Mouse (Mus musculus) thymus, adult 2 months (tissue): ENCODE results near the gene Ruvbl2. TPM values are rescaled to one million over a fixed set of nuclear protein-coding genes. Genes with fewer than 3 reads are reported as not detected.
A peak's percentile ranks its signal among the peaks of the same experiment; 100 is the strongest.
"Not testable (repeated sequence)": the region's sequence is repeated elsewhere in the genome, so short reads cannot be mapped to it uniquely, and the experiment has no call there.

Experiments used
- DNase-seq: peaks from one replicate; pipeline ENCODE4 v3.0.0; 2021
- H3K27ac ChIP-seq: fragments of 200-500 bp; 2 replicates; pipeline ENCODE4 v1.5.1; 2012; ENCODE audit warnings: low read length, control low read depth; ENCODE audit not compliant: control insufficient read depth, insufficient read depth
- H3K27me3 ChIP-seq: fragments of 200-500 bp; 2 replicates; pipeline ENCODE4 v1.6.1; 2012; ENCODE audit warnings: mild to moderate bottlenecking, low read length, moderate library complexity, mixed read lengths; ENCODE audit not compliant: control insufficient read depth, insufficient read depth
- H3K36me3 ChIP-seq: fragments of 200-500 bp; 2 replicates; pipeline ENCODE4 v1.6.1; 2012; ENCODE audit warnings: mild to moderate bottlenecking, low read length, moderate library complexity; ENCODE audit not compliant: control insufficient read depth, insufficient read depth
- H3K4me1 ChIP-seq: fragments of 200-500 bp; replicated peaks from 2 replicates; pipeline ENCODE4 v1.6.1; 2012; ENCODE audit warnings: low read length; ENCODE audit not compliant: control insufficient read depth, insufficient read depth
- H3K4me3 ChIP-seq: fragments of 200-500 bp; 2 replicates; pipeline ENCODE4 v1.5.1; 2012; ENCODE audit warnings: mild to moderate bottlenecking, low read length, control low read depth, moderate library complexity; ENCODE audit not compliant: control insufficient read depth, insufficient read depth
- CTCF ChIP-seq: fragments of 200-500 bp; IDR thresholded peaks from 2 replicates; pipeline ENCODE4 v1.5.1; 2012; ENCODE audit warnings: mild to moderate bottlenecking, control low read depth, low read length, moderate library complexity, borderline replicate concordance; ENCODE audit not compliant: control insufficient read depth, poor library complexity, insufficient read depth; ENCODE audit errors: extremely low read depth
- POLR2A ChIP-seq: fragments of 200-500 bp; IDR thresholded peaks from 2 replicates; pipeline ENCODE4 v1.6.1; 2012; ENCODE audit warnings: mild to moderate bottlenecking, low read length, control low read depth, moderate library complexity; ENCODE audit not compliant: control insufficient read depth, poor library complexity, insufficient read depth; ENCODE audit errors: extremely low read depth
- WGBS: fragments of 180-500 bp; shearing (Covaris S2); methylation state at CpG from one replicate; pipeline ENCODE4 v1.1.7; 2018; 5-methylcytosine and 5-hydroxymethylcytosine counted together
- polyA plus RNA-seq: library from polyadenylated mRNA; depleted of rRNA; stranded (reverse); fragments of >200 nt; gene quantifications from 2 replicates; pipeline ENCODE4 v1.2.3, GENCODE M21; 2012

Gene Ruvbl2
- polyA plus RNA-seq, 1 experiment = 124 TPM

DNA sequence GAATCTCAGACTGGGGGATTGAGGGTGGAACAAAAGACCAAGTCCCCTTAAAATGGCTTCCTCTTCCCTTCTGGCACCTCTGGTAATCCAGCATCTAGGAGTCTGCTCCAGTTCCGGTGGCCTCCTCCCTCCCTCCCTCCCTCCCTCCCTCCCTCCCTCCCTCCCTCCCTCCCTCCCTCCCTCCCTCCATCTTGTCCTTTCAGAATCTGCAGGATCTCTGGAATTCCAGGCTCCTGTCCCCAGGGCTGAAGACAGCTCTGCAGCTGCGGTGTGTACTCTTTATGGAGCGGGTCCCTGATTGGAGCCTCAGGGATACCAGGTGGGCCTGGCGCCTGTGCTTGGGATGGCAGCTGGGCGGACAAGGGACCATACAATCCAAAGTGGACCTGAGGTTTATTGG lies 23.4 kb upstream of the Ruvbl2 start:
- peaks cover 29% of the 10 kb centered on the region for H3K4me1 ChIP-seq
- no peak overlapping the region for H3K4me3 ChIP-seq
- H3K36me3 ChIP-seq = peaks cover 11% of the 10 kb centered on the region

DNA sequence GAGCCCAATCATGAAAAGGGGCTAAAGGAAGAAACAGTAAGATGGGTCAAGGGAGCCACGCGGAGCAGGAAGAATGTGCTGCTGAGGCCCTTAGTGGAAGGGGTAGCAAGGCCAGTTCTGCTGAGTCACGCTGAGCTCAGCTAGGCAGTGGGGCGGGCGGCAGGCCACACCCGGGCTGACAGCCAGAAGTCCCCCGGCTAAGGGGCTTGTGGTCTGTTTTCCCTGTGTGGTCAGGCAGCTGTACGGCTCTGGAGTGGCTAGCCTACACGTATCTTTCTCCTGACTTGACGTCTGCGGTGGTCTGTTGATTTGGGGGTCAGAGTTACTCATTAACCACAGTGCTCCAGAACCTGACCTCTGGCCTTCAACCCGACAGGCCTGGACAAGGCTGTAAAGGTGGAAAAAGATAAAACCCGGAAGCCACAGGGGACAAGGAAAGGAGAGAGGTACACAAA lies 23.0 kb upstream of the Ruvbl2 start:
- DNase-seq = peak; percentile 42
- Histone ChIP-seq H3K36me3 (peaks cover 11% of the 10 kb centered on the region), H3K4me3 (no peak overlapping the region), H3K27ac (no peak overlapping the region; the same call in 1 of the 2 replicates), H3K4me1 (peaks cover 25% of the 10 kb centered on the region), H3K27me3 (no peaks in the 10 kb centered on the region)
- 36% methylated on average over 13 of the region's 13 CpGs for WGBS
- TF ChIP-seq CTCF (no peak), POLR2A (no peak)

More for the DNA sequence above, 23.4 kb upstream of the Ruvbl2 start:
- H3K27me3 ChIP-seq = no peaks in the 10 kb centered on the region
- WGBS = 96% methylated on average over 4 of the region's 5 CpGs
- H3K27ac ChIP-seq = no peak overlapping the region
- TF ChIP-seq POLR2A (no peak), CTCF (no peak)
- no peak for DNase-seq

DNA sequence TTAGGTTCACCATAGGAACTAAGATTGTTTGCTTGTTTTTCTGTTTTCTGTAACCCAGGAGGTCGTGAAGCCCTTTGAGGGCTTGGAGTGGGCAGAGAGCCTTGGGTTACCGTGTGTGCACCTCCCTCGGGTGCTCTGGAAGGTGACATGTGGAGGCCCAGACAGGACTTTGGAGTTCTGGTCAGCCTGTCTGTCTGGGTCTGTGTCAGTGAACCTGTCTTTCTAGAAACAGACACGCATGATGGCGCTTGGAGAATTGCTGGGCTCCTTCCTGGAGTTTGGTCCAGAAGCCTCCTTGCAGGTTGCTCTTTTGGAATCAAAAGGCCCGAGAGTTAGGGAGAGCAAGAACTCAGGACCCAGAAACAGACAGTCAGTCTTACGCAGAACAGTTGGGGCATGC lies 22.5 kb upstream of the Ruvbl2 start:
- Histone ChIP-seq H3K4me3 (no peak overlapping the region), H3K36me3 (peaks cover 11% of the 10 kb centered on the region), H3K4me1 (peaks cover 20% of the 10 kb centered on the region), H3K27me3 (no peaks in the 10 kb centered on the region), H3K27ac (peak overlapping the region; percentile 34; the same call in 1 of the 2 replicates)
- WGBS = 64% methylated on average over 7 of the region's 7 CpGs
- DNase-seq = no peak
- no peak for TF ChIP-seq POLR2A
- TF ChIP-seq CTCF = no peak

DNA sequence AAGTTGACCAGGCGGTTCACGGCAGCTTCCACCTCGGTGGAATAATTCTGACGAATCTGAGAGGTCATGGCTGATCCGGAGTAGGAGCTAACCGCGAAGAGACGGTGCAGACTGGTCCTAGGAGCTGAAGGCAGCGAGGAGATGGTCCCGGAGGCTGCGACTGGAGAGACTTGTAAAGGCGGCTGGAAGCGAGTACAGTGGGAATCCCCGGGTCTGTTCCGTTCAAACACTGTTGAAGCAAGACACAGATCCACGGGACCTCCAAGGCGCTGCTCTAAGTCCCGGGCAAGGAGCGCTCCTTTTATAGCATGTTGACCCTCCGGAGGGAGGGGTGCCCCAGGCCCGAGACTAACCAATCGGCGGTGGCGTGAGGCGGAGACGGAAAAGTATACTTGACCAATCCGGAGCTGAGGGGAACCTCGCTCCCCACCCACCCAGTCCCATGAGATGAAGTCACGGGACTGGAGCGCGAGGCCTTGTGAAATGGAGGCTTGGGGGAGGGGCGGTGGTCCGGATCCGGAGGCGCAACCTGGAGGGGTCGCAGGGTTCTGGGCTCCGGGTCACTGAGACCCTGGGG lies 21.8 kb upstream of the Ruvbl2 start, which contains the start of gene Ftl1:
Gene Ftl1, minus strand, starts transcription at position 321 of the 577 bp plus-strand sequence.
- peaks cover 20% of the 10 kb centered on the region for H3K4me1 ChIP-seq
- not testable (repeated sequence) for H3K27me3 ChIP-seq
- under 1% methylated on average over 32 of the region's 37 CpGs for WGBS
- peak within 1 kb of the TSS; percentile 99 for H3K4me3 ChIP-seq
- peak; percentile 95 for DNase-seq
- peak within 1 kb of the TSS; percentile 90 for H3K27ac ChIP-seq
- H3K36me3 ChIP-seq = peaks cover 11% of the 10 kb centered on the region
- TF ChIP-seq POLR2A = peak; percentile 95
- TF ChIP-seq CTCF = 0 out of 2 replicates have a peak, but pooled peaks have one; percentile 18

DNA sequence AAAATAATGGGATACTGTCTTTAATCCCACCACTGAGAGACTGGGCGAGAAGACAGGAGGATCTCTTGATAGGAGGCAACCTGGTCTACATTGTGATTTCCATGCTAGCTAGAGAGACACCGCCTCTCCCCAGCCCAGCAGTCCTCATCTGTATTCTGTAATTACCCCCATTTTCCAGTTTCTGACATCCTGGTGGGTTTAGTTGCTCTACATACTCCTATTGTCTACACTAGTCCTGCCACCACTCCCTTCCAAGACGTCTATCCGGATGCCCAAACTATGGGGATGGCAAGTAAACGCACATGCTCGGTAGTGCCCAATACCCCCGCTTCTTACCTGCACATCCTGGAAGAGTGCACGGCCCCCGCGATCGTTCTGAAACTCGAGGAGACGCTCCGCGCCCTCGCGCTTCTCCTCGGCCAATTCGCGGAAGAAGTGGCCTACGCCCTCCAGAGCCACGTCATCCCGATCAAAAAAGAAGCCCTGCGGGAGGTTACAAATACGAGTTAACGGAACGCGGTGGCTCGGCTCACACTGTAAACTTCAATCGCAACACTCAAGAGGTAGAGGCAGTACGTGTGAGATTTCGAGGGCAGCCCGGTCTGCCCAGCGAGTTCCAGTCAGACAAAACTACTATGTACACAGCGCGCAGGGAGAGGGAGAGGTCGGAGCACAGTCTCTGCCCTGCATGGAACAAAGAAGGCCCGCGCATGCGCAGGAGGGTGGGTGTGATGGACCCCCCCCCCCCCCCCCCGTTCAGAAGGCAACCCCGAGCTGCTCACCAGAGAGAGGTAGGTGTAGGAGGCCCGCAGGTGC lies 21.1 kb upstream of the Ruvbl2 start:
- Histone ChIP-seq H3K4me3 (peak overlapping the region; percentile 99), H3K4me1 (peaks cover 20% of the 10 kb centered on the region), H3K27ac (peak overlapping the region; percentile 90), H3K36me3 (peaks cover 11% of the 10 kb centered on the region), H3K27me3 (no peaks in the 10 kb centered on the region)
- TF ChIP-seq POLR2A (no peak), CTCF (0 out of 2 replicates have a peak, but pooled peaks have one; percentile 24)
- peak; percentile 85 for DNase-seq
- 2% methylated on average over 43 of the region's 43 CpGs for WGBS

DNA sequence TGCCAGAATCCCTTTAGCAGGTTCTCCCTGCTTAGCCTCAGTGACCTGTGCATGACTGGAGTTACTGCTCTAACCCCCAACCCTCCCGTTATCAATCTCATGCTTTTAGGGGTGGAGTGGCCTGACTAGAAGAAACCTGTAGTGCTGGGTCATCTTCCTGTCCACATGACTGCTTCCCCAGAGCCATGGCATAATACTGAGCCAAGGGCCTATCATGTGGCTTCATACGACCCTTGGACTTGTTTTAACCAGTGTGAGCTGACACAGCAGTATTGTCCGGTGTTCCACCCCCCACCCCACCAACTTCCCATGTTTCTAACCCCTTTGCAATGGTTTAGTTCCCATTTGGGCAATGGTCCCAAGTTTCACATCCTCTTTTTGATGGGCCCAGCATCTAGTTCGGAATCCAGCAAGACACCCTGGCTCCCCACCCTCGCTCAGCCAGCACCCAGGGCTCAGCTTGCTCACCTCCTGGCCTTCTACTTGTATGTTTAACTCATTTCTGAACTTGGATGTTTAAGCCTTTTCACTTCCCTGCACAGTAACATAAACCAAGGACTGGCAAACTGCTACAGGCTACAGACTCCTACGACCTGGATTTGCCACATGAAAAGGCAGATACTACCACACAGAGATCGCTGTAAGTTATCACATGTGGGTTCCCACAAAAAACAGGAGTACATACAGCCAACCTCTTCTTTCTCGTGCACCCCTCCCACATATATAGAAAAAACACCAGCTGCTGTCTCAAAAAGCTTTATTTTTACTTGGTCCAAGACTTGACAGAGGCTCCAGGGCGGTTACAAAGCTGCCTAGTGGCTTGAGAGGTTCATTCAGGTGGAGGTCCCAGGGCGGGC lies 19.5 kb upstream of the Ruvbl2 start:
- H3K4me1 ChIP-seq = peaks cover 20% of the 10 kb centered on the region
- peaks cover 11% of the 10 kb centered on the region for H3K36me3 ChIP-seq
- H3K27ac ChIP-seq = no peak overlapping the region
- TF ChIP-seq POLR2A (no peak), CTCF (no peak)
- WGBS = 39% methylated on average over 10 of the region's 10 CpGs
- no peak overlapping the region for H3K4me3 ChIP-seq
- DNase-seq = no peak
- H3K27me3 ChIP-seq = no peaks in the 10 kb centered on the region
